Mouse (Mus musculus) intestine, postnatal 0 days (tissue): ENCODE measurements at regions not wholly inside any gene's neighbourhood (a gene's known extent, or its start where the extent isn't known, plus 50 kb on each side); places are given as distances from the start of the nearest gene placed in this dataset.
A peak's percentile ranks its signal among the peaks of the same experiment; 100 is the strongest.

Experiments used
- ATAC-seq: fragments of 200-750 bp; cut with Nextera tagmentation; 2 replicates; pipeline ENCODE4 v1.8.0; 2017; ENCODE audit warnings: mild to moderate bottlenecking, moderate TSS enrichment, moderate library complexity
- H3K27ac ChIP-seq: fragments of 300-500 bp; sonication (generic); 2 replicates; pipeline ENCODE4 v1.5.1; 2014; ENCODE audit warnings: mild to moderate bottlenecking, low read depth, low read length, moderate library complexity
- H3K27me3 ChIP-seq: fragments of 300-500 bp; sonication (generic); replicated peaks from 2 replicates; pipeline ENCODE4 v1.6.1; 2014; ENCODE audit warnings: low read length, mixed read lengths; ENCODE audit not compliant: control insufficient read depth, insufficient read depth
- H3K36me3 ChIP-seq: fragments of 300-500 bp; sonication (generic); 2 replicates; pipeline ENCODE4 v1.6.1; 2014; ENCODE audit warnings: mild to moderate bottlenecking, moderate library complexity; ENCODE audit not compliant: control insufficient read depth, insufficient read depth
- H3K4me1 ChIP-seq: fragments of 300-500 bp; sonication (generic); replicated peaks from 2 replicates; pipeline ENCODE4 v1.6.1; 2014; ENCODE audit warnings: antibody characterized with exemption, low read length, mixed read lengths; ENCODE audit not compliant: control insufficient read depth, insufficient read depth
- H3K4me2 ChIP-seq: fragments of 300-500 bp; sonication (generic); replicated peaks from 2 replicates; pipeline ENCODE4 v1.6.1; 2014; ENCODE audit warnings: low read depth, mild to moderate bottlenecking, moderate library complexity
- H3K4me3 ChIP-seq: fragments of 300-500 bp; sonication (generic); 2 replicates; pipeline ENCODE4 v1.5.1; 2014; ENCODE audit warnings: low read depth, low read length
- H3K9ac ChIP-seq: fragments of 300-500 bp; sonication (generic); 2 replicates; pipeline ENCODE4 v1.6.1; 2014; ENCODE audit warnings: mild to moderate bottlenecking, low read depth, low read length
- H3K9me3 ChIP-seq: fragments of 300-500 bp; sonication (generic); 2 replicates; pipeline ENCODE4 v1.6.1; 2016; ENCODE audit warnings: mixed run types; ENCODE audit not compliant: control insufficient read depth
- CTCF ChIP-seq: sonication (generic); IDR thresholded peaks from 2 replicates; pipeline ENCODE4 v1.5.1; 2016; ENCODE audit warnings: low read depth, mild to moderate bottlenecking, control low read depth, antibody characterized with exemption, moderate library complexity
- WGBS: fragments of 180-500 bp; shearing (Covaris S2); extraction: QIAGEN DNeasy Blood & Tissue Kit; methylation state at CpG from one replicate; pipeline ENCODE4 v1.1.7; 2014; 5-methylcytosine and 5-hydroxymethylcytosine counted together

- no peaks in the 10 kb centered on the region for H3K36me3 ChIP-seq
- H3K9ac ChIP-seq: no peak overlapping the region
- H3K4me3 ChIP-seq: no peak overlapping the region
- no peak overlapping the region for H3K27ac ChIP-seq
- ATAC-seq: no peak
- no peak for TF ChIP-seq CTCF
- 78% methylated on average over 4 of the region's 4 CpGs for WGBS
- H3K9me3 ChIP-seq: no peaks in the 10 kb centered on the region
- H3K4me1 ChIP-seq: no peaks in the 10 kb centered on the region
- H3K27me3 ChIP-seq: no peaks in the 10 kb centered on the region
- no peak overlapping the region for H3K4me2 ChIP-seq
Observed at GRCm38 (mm10) chr1:165050176-165050575, 110.4 kb downstream of the Tbx19 start.

GRCm38 (mm10) chr1:165046637-165047036 lies 111.3 kb upstream of the Xcl1 start:
- Histone ChIP-seq H3K9me3 (no peaks in the 10 kb centered on the region), H3K27ac (no peak overlapping the region), H3K36me3 (no peaks in the 10 kb centered on the region), H3K4me3 (no peak overlapping the region), H3K27me3 (no peaks in the 10 kb centered on the region), H3K9ac (no peak overlapping the region), H3K4me2 (no peak overlapping the region), H3K4me1 (no peaks in the 10 kb centered on the region)
- 14% methylated on average over 7 of the region's 7 CpGs for WGBS
- peak; percentile 81 for ATAC-seq
- no peak for TF ChIP-seq CTCF

- no peaks in the 10 kb centered on the region for H3K36me3 ChIP-seq
- no peak for TF ChIP-seq CTCF
- H3K27ac ChIP-seq: no peak overlapping the region
- 58% methylated on average over 4 of the region's 4 CpGs for WGBS
- H3K4me3 ChIP-seq: no peak overlapping the region
- H3K27me3 ChIP-seq: no peaks in the 10 kb centered on the region
- H3K4me1 ChIP-seq: no peaks in the 10 kb centered on the region
- no peak overlapping the region for H3K9ac ChIP-seq
- no peaks in the 10 kb centered on the region for H3K9me3 ChIP-seq
- H3K4me2 ChIP-seq: no peak overlapping the region
- peak; percentile 65 for ATAC-seq
Observed at GRCm38 (mm10) chr1:165046056-165046455, 110.7 kb upstream of the Xcl1 start.

GRCm38 (mm10) chr1:165043361-165043760 lies 108.0 kb upstream of the Xcl1 start:
- TF ChIP-seq CTCF: no peak
- H3K4me1 ChIP-seq: no peaks in the 10 kb centered on the region
- H3K27me3 ChIP-seq: no peaks in the 10 kb centered on the region
- 58% methylated on average over 3 of the region's 3 CpGs for WGBS
- H3K4me3 ChIP-seq: no peak overlapping the region
- H3K36me3 ChIP-seq: no peaks in the 10 kb centered on the region
- no peak for ATAC-seq
- H3K27ac ChIP-seq: no peak overlapping the region
- H3K4me2 ChIP-seq: no peak overlapping the region
- H3K9ac ChIP-seq: no peak overlapping the region
- no peaks in the 10 kb centered on the region for H3K9me3 ChIP-seq

GRCm38 (mm10) chr1:165042105-165042504 lies 106.8 kb upstream of the Xcl1 start:
- no peak for TF ChIP-seq CTCF
- Histone ChIP-seq H3K27me3 (no peaks in the 10 kb centered on the region), H3K36me3 (no peaks in the 10 kb centered on the region), H3K27ac (no peak overlapping the region), H3K9me3 (no peaks in the 10 kb centered on the region), H3K4me3 (no peak overlapping the region), H3K4me1 (no peaks in the 10 kb centered on the region), H3K4me2 (no peak overlapping the region), H3K9ac (no peak overlapping the region)
- WGBS: 86% methylated on average over 2 of the region's 2 CpGs
- no peak for ATAC-seq

- no peak overlapping the region for H3K4me2 ChIP-seq
- no peaks in the 10 kb centered on the region for H3K36me3 ChIP-seq
- no peak overlapping the region for H3K9ac ChIP-seq
- 75% methylated on average over 3 of the region's 3 CpGs for WGBS
- no peak overlapping the region for H3K27ac ChIP-seq
- H3K27me3 ChIP-seq: no peaks in the 10 kb centered on the region
- no peak for ATAC-seq
- H3K4me1 ChIP-seq: no peaks in the 10 kb centered on the region
- H3K9me3 ChIP-seq: no peaks in the 10 kb centered on the region
- no peak overlapping the region for H3K4me3 ChIP-seq
- TF ChIP-seq CTCF: no peak
Observed at GRCm38 (mm10) chr1:165036631-165037030, 101.3 kb upstream of the Xcl1 start.

GRCm38 (mm10) chr1:165035618-165036017 lies 100.3 kb upstream of the Xcl1 start:
- 81% methylated on average over 1 of the region's 1 CpGs for WGBS
- no peaks in the 10 kb centered on the region for H3K4me1 ChIP-seq
- ATAC-seq: no peak

More at GRCm38 (mm10) chr1:165035618-165036017, 100.3 kb upstream of the Xcl1 start:
- Histone ChIP-seq H3K9me3 (no peaks in the 10 kb centered on the region), H3K27ac (no peak overlapping the region), H3K27me3 (no peaks in the 10 kb centered on the region), H3K36me3 (no peaks in the 10 kb centered on the region), H3K9ac (no peak overlapping the region), H3K4me2 (no peak overlapping the region), H3K4me3 (no peak overlapping the region)
- peak; percentile 70 for TF ChIP-seq CTCF
